Mouse (Mus musculus) right cerebral cortex, postnatal 10 days (tissue): ENCODE measurements around the gene Lrrc23.
"Not testable (repeated sequence)": the region's sequence is repeated elsewhere in the genome, so short reads cannot be mapped to it uniquely, and the experiment has no call there.

Source experiments
- DNase-seq, 2 experiments: peaks; one replicate each; pipeline ENCODE4 v3.0.0; 2021; ENCODE audit warnings: low spot score in 2 of 2

The Lrrc23 gene

DNA sequence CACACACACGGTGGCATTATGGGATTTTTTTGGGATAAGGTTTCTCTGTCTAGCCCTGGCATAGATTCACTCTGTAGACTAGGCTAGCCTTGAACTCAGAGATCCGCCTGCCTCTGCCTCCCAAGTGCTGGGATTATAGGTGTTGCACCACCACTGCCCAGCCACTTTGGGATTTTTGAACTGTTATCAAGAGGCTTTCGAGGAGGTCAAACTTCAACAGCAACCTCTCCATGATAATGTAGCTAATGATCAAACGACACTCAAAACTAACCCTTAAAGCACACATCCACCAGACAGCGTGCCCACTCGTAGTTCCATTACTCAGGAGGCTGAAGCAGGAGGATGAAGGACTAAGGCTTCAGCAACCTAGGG is 28.4 kb upstream of the Lrrc23 start:
- DNase-seq, result no peak

DNA sequence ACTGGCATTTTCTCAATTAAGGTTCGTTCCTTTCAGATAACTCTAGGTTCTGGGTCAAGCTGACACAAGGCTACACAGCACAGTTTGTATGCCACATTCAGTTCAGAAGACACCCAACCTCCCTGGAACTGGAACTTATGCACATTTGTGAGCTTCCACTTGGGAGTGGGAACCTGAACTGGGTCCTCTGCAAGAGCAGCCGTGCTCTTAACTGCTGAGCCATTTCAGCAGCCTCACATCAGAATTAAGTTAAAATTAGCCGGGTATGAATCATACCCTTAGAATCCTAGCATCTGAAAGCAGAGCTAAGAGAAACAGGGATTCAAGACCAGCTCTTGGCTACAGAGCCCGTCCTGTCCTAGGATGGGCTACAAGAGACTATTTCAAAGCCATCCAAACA is 27.8 kb upstream of the Lrrc23 start:
- no peak for DNase-seq

DNA sequence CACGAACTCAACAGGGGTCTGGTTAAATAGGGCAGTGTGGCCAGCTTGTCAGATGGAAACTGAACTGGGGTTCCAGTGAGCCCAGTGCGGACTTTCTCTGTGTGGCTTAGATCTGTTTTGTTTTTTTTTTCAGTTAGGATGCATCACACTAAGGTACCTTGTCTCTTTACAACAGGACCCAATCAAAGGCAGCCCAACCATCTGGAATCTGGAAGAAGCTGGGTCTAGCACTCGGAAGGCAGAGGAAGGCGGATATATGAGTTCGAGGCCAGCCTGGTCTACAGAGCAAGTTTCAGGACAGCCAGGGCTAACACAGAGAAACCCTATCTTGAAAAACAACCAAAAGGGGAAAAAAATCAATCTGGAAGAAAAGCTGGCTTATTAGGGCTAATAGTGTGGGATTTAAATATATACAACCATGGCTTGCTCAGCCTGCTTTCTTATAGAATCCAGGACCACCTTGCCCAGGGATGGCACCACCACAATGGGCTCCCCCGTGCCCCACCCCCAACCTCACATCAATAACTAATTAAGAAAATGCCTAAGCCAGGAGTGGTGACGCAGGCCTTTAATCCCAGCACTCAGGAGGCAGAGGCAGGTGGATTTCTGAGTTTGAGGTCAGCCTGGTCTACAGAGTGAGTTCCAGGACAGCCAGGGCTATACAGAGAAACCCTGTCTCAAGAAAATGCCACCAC is 27.1 kb upstream of the Lrrc23 start:
- DNase-seq, result no peak

DNA sequence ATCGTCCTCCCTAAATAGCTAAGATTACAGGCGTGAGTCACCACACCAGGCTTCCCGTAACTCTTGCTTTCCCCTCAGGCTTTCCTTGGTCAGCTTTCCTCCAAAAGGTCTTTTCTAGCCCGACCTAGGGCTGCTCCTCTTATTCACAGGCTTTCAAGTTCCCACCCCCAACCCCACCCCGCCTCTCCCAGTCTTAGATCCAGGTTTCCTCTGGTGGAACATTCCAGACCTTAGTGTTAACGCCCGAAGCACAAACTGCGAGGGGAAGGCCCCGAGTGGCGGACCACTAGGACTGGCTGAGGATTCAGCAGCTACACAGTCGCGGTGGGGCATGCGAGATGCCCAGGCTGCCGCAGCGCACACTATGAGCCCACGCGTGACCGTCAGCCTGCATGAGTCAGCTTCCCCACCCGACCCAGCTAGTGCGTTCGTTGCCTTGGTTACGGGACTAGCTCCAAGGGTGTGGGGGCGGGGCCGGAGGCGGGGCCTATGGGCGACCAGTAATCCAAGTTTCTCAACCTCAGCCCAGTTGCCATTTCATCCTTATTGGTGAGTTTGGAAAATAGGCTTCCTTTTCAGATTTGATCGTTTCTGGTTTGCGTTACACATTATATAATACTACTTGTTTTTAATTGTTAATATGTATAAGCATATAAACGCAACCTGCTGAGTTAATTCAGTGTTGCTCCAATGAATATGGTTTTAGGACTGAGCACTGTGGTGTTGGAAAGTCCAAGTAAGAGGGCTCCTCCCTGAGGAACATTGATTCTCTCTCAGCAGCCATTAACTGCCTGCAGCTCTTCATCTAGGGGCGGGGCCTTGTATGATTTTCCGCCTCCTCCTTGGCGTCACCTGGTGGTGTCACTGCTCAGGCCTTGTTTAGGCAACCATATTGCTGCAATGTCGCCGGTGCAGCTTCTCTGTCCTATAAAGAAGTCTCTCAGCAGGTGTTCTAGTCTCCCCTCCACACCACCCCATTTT is 26.1 kb upstream of the Lrrc23 start:
- peak; percentile 98 for DNase-seq

DNA sequence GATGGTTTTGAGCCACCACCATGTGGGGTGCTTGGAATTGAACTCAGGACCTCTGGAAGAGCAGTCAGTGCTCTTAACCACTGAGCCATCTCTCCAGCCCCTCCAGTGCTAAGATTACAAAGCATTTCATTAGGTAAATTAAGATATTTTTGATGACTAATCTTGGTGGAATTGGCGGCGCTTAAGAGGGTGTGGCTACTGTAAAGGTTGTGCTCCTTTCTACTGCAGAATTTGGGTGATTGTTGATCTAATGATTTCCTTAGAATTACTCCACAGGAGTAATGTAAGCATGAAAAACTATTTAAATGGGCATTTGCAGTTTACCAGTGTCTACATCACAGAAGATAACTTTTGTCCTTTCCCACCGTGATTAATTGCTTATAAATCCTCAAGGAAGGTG is 24.8 kb upstream of the Lrrc23 start:
- DNase-seq, result no peak

DNA sequence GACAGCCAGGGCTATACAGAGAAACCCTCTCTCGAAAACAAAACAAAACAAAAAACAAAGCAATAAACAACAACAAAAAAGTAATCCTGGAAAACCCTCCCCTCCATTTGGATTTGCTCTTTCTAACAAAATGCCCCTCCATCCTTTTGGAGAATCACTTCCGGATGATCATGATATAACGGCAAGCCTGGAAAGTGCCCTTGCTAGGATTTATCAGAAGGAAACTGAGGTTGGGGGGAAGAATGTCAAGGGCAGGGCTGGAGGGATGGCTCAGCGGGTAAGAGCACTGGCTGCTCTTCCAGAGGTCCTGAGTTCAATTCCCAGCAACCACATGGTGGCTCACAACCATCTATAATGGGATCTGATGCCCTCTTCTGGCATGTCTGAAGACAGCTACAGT is 24.2 kb upstream of the Lrrc23 start:
- DNase-seq, result not testable (repeated sequence)

DNA sequence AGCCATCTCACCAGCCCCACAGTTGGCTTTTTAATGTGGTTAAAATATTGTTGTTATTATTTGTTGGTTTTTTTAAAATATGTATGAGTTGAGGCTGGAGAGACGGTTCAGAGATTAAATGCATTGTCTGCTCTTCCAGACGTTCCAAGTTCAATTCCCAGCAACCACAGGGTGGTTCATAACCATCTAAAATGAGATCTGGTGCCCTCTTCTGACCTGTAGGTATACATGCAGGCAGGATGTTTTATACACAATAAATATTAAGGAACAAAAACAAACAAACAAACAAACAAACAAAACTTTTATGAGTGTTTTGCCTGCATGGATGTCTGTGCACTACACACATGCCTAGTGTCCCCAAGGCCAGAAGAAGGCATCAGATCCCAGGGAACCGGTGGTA is 23.5 kb upstream of the Lrrc23 start:
- no peak for DNase-seq

DNA sequence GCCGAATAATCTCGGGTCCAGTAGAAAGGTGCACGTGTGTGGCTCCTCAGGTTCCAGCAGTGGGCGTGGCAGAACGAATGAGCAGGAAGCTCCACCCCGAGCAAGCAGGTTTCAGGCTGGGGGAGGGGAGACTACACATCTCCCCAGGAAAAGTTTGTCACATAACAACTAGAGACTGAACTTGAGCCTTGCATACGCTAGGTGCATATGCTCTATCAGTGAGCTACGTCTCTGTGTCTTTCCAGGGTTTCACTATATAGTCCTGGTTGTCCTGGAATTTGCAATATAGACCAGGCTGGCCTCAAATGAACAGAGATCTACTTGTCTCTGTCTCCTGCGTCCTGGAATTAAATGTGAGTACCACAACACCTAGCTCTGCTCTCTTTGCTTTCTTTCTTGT is 22.9 kb upstream of the Lrrc23 start:
- not testable (repeated sequence) for DNase-seq

DNA sequence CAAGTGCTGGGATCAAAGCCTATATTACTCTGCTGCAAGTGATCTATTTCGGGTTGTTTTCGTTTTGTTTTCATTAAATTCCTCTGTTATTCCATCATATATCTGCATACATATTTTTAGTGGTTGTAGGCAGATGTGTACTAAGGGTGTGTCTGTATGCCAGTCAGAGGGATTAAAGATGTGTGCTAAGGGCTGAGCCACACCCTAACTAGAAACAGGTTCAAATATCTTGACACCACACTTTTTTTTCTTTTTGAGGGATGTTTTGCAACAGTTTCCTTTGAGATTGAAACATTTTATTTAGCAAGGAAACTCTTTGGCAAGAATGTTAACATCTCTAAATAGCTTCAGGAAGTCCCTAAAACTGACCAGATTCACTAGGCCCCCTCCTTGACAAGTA is 16.7 kb upstream of the Lrrc23 start:
- no peak for DNase-seq

DNA sequence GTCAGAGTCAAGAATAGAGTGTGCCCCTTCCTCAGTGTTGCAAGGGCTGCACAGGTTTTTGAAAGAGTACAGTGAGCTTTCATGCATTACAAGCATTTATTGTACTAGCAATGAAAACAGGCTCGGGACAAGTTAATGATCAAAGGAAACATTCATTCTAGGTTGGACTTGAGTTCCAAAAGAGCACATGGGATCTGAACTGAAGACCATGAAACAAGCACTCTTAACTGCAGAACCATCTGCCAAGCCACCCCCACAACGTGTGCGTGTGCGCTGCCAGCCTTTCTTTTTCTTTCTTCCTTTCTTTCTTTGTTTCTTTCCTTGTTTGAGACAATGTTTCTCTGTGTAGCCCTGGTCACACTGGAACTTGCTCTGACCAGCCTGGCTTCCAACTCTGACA is 16.3 kb upstream of the Lrrc23 start:
- no peak for DNase-seq

DNA sequence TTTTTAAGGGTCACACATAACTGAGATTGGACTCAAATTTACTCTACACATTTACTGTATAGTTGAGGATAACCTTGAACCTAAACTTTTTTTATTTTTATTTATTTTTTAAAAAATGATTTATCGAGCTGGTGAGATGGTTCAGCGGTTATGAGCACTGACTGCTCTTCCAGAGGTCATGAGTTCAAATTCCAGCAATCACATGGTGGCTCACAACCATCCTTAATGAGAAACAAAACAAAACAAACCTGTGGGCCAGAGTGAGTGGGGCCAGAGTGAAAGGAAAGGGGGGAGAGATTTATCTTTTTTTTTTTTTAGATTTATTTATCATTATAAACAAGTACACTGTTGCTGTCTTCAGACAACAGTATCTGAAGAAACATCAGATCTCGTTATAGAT is 12.4 kb upstream of the Lrrc23 start:
- no peak for DNase-seq

DNA sequence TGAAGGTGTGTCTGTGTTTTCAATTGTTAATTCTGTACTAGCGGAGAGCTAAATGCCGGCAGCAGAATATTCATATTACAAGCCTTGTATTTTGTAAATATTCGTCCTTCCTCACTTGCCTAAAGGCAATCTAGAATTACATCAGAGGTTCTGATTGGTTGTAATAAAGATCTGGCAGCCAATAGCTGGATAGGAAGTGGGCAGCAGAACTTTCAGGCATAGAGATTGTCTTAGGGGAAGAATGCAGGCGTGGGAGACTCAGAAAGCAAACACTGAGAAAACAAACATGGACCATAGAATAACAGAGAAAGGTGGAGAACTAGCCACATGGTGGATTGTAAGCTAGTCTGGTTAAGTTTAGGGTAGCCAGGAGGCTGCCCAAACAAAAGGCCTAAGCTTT is 10.6 kb upstream of the Lrrc23 start:
- DNase-seq, result no peak

DNA sequence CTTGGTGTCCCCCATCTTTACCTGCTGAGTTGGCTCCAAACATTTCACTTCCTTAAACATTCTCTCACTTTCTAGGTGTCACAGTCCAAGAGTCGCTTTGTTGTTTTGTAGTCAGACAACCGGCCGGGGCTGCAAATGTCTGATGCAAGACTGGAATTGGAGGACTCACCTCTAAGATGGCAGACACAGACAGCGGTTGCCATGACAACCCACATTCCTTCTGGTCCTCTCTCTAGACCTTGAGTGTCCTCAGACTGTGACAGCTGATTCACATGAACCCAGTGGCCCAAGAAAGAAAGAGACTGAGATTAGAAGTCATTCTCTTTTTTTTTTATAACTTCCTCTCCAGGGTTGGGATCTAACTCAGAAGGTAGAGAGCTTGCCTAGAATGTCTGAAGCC is 10.0 kb upstream of the Lrrc23 start:
- DNase-seq, result no peak

DNA sequence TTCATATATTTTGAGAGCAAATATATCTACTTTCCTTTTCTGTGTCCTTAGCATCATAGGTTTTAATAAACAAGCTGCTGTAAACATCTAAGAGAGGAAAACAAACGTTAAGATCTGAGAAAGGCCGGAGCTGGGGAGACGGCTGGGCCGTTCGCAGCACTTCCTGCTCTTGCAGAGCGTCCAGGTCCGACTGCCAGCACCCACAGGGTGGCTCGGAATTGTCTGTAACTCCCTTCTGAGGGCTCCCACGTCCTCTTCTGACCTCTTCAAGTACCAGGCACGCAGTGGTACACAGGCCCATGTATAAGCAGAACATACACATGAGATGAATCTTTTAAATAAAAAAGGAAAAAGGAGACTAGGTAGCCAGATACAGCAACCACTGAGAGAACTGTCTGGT is 8.2 kb upstream of the Lrrc23 start:
- no peak for DNase-seq

DNA sequence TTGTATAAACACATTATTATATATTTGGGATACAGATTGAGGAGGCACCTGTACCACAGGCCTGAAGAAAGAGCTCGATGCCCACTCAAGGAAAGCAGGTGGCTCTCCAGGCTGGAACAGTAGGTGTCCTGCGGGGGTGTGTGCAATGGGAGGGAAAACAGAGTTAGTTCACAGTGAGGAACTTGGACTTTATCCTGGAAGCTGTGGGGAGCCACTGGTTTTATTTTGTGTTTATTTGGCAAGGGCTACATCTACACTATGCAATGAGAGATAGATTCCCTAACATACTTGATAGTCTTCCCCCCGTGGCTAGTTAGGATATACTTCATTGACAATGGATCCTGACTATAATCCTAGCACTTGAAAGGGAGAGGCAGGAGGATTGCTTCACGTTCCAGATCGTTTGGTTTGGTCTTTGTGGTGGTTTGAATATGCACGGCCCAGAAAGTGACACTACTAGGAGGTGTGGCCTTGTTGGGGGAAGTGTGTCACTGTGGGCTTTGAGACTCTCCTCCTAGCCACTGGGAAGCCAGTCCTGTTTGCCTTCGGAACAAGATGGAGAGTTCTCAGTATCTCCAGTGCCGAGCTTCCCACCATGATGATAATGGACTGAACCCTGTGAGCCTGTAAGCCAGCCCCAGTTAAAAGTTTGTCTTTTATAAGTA is 7.4 kb upstream of the Lrrc23 start:
- no peak for DNase-seq

DNA sequence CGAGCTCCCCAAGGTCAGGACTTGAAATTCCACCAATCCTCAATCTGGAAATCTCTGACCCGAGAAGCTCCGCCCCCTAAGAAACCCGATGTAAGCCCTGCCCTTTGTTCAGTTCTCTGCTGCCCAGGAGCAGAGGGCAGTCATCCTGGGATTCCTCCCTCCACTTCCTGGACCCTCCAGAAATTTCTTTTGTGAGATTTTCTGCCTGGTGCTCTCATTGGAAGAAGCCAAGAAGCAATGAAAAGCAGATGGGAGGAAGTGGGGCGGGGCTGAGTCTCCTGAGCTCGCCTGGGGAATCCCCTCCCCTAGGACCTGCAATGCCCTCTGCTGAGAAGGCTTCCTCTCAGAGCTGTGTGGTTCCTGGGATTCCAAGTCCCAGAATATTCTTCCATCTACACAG is 2.9 kb upstream of the Lrrc23 start:
- no peak for DNase-seq

DNA sequence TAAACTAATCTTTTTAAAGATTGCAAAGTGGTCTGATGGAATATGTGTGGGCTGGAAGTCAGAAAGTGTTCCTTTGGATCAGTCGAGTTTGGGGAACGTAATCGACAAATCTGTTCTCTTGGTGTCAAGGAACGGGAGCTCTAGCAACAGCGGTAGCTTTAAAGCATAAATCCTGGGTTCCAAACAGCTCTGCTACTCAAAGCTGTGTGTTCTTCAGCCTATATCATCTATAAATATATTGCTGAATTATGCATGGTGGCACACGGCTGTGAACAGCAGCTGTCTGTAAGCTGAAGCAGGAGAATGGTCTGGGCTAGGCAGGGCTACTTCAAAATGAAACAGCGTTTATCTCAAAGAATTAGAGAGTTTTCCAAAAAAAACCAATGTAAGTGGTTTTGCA is 1.4 kb upstream of the Lrrc23 start:
- DNase-seq, result no peak

DNA sequence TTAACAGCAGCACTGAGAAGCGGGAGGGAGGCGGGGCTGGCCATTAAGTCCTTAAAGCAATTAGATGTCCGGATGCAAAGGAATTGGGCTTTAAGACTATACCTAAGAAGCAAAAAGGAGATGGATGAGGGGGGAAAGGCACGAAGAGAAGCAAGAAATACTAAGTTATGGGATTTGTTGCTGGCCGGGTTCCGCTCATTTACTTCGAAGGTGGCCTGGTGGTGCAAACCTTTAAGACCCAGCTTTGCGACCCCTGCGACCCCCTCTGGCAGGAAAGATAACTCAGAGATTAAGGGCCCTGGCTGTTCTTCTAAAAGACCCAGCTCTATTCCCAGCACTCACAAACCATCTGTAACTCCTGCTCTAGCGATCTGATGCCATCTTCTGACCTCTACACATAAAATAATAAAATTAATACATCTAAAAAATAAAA is 473 bp upstream of the Lrrc23 start:
- DNase-seq, result no peak

DNA sequence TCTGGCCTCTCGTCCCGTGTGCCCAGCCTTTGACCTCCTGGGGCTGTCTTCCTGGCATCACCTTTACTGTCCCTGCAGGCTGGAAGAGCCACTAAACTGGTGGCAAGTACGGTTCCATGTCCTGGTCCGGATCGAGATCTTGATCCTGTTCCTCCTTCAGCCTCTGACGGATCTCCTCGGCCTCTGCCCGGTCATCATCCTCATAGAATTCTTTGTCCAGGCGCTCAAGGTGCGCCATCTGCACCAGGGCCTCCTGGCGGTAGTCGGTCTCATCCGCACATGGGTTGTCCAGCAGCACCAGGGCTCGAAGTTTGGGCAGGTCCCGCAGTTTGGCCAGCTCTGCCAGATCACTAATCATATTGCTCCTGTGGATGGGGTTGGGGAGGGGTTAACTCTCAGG is 9.0 kb downstream of the Lrrc23 start:
- DNase-seq, result no peak

DNA sequence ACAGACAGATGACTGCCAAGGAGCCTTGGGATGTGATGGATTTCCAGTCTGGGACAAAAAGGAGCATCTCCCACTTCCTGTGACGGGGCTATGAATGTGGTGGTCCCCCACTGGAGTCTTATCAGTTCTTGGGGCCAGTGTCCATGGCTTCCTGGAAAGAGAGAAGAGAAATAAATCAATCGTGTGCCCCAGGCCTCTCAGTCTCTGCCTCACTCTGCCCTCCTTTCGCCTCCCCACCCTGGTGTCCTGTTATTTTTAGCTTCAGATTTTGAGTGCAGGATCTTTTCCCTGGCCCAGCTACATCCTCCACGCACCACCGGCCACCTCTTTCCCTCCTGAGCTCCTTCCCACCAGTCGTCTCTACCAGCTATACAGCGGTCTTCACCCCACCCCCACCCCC is 9.5 kb downstream of the Lrrc23 start:
- DNase-seq, result no peak

DNA sequence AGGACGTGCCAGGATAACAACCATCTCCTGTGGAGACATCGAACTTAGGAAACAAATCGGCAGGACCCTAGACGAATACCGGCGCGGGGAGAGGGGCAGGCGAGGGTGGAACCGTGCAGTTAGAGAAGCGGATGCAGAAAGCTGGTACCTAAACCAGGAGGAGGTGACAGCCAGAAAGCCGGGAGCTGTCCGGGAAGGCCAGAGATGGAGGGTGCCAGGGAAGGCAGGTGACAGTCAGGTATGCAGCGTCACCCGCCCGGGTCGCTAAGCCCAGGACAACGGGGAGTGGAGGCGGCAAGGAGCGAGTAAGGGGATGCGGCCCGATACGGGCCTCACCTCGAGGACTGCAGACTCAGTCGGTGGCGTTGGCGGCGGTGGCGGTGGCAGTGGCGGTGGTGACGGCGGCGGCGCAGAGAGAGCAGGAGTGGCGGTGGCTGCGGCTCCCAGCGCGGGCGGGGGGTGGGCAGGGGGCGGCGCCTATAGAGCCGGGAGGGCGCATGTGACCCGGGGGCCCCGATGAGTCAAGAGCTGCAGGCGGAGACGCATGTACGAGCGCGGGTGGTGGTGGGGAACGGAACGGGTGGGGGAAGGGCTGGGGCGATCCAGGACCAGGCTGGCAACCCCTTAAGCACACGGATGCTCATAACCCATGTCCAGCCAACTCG is 10.3 kb downstream of the Lrrc23 start, which contains the start of gene Eno2:
TSS of gene Eno2 (minus strand) at position 573 of the 665 bp plus-strand sequence.
- DNase-seq, result peak; percentile 89 to 91

DNA sequence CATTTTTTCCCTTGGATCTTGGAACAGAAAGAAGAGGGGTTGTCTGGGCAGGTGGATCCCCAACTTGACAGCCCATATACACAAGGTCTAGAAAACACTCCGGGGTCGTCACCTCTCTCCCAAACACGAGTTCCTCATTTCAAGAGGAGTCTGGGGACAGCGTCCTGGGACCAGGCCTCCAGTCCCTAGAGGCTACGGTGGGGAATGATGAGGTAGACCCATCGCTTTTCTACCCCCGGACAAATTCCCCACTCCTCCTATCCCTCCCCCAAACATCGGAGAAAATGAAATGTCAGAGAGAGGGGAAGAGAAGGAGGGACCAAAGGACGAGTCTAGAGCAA is 10.9 kb downstream of the Lrrc23 start:
- no peak for DNase-seq
